Mouse (Mus musculus) erythroblast, embryonic 14.5 days (primary cell): Measurements from ENCODE around the gene Ankrd13b.

Experiments used
- GATA1 ChIP-seq: IDR thresholded peaks from 2 replicates; pipeline ENCODE4 v1.6.1; 2012; ENCODE audit warnings: low read length, inconsistent platforms, mixed read lengths
- TAL1 ChIP-seq: IDR thresholded peaks from 3 replicates; pipeline ENCODE4 v1.6.1; 2012; ENCODE audit warnings: low read length, inconsistent platforms, mixed read lengths

GRCm38 (mm10) chr11:77497851-77498250, 8.4 kb upstream of the Ankrd13b start:
- TF ChIP-seq GATA1, result no peak
- TF ChIP-seq TAL1, result no peak
